Mouse (Mus musculus) MEL (cell line): ENCODE measurements around the gene Lmo1. TPM values are rescaled to one million over a fixed set of nuclear protein-coding genes. Genes with fewer than 3 reads are reported as not detected.

Experiments used
- DNase-seq: peaks from one replicate; pipeline ENCODE4 v3.0.0; 2011; ENCODE audit warnings: low read depth, low spot score
- H3K27ac ChIP-seq: 2 replicates; pipeline ENCODE4 v1.5.1; 2012; ENCODE audit warnings: low read depth, mild to moderate bottlenecking, control low read depth, low read length, moderate library complexity; ENCODE audit not compliant: control insufficient read depth
- H3K27me3 ChIP-seq, 2 experiments: fragments of 150-350 bp in 1 of 2; sonication (generic) in 1 of 2; 2 replicates each; pipeline ENCODE4 v1.6.1; 2012; ENCODE audit warnings: low read length in 2 of 2, mild to moderate bottlenecking in 2 of 2, improper control_type of control experiment in 1 of 2, moderate library complexity in 1 of 2; ENCODE audit not compliant: insufficient read depth in 2 of 2, control insufficient read depth in 1 of 2
- H3K36me3 ChIP-seq, 2 experiments: 2 replicates each; pipeline ENCODE4 v1.6.1; 2012 to 2014; ENCODE audit warnings: low read length in 2 of 2, improper control_type of control experiment in 1 of 2, inconsistent platforms in 1 of 2, mild to moderate bottlenecking in 1 of 2; ENCODE audit not compliant: insufficient read depth in 2 of 2, control insufficient read depth in 1 of 2
- H3K4me1 ChIP-seq, 2 experiments: fragments of 150-350 bp in 1 of 2; sonication (generic) in 1 of 2; 2 replicates each; pipeline ENCODE4 v1.6.1; 2012; ENCODE audit warnings: low read length in 2 of 2, improper control_type of control experiment in 1 of 2, mild to moderate bottlenecking in 1 of 2; ENCODE audit not compliant: insufficient read depth in 2 of 2, control insufficient read depth in 1 of 2
- H3K4me3 ChIP-seq, 2 experiments: fragments of 150-350 bp in 1 of 2; sonication (generic) in 1 of 2; 2 replicates each; pipeline ENCODE4 v1.5.1; 2012; ENCODE audit warnings: low read depth in 2 of 2, low read length in 2 of 2, mild to moderate bottlenecking in 2 of 2, moderate library complexity in 2 of 2, control low read depth in 1 of 2, improper control_type of control experiment in 1 of 2; ENCODE audit not compliant: control insufficient read depth in 1 of 2, insufficient read depth in 1 of 2
- H3K79me2 ChIP-seq: 2 replicates; pipeline ENCODE4 v1.6.1; 2012; ENCODE audit warnings: mild to moderate bottlenecking, low read length, moderate library complexity; ENCODE audit not compliant: control insufficient read depth, poor library complexity, insufficient read depth
- H3K9ac ChIP-seq: 2 replicates; pipeline ENCODE4 v1.6.1; 2012; ENCODE audit warnings: low read depth, mild to moderate bottlenecking, control low read depth, low read length, moderate library complexity; ENCODE audit not compliant: control insufficient read depth, poor library complexity, severe bottlenecking
- H3K9me3 ChIP-seq: fragments of 150-350 bp; sonication (generic); replicated peaks from 2 replicates; pipeline ENCODE4 v1.6.1; 2012; ENCODE audit warnings: mild to moderate bottlenecking, low read length, improper control_type of control experiment, moderate library complexity; ENCODE audit not compliant: insufficient read depth
- BHLHE40 ChIP-seq: IDR thresholded peaks from 2 replicates; pipeline ENCODE4 v1.6.1; 2012; ENCODE audit warnings: low read depth, mild to moderate bottlenecking, inconsistent platforms, low read length, improper control_type of control experiment, borderline replicate concordance
- ELF1 ChIP-seq: IDR thresholded peaks from 2 replicates; pipeline ENCODE4 v1.6.1; 2014; ENCODE audit warnings: low read depth, mild to moderate bottlenecking, inconsistent platforms, low read length, improper control_type of control experiment, moderate library complexity
- EP300 ChIP-seq, 2 experiments: IDR thresholded peaks; 2 replicates each; pipeline ENCODE4 v1.6.1; 2011; ENCODE audit warnings: improper control_type of control experiment in 2 of 2, low read length in 2 of 2, low read depth in 1 of 2, mild to moderate bottlenecking in 1 of 2
- ETS1 ChIP-seq: IDR thresholded peaks from 2 replicates; pipeline ENCODE4 v1.6.1; 2012; ENCODE audit warnings: low read depth, mild to moderate bottlenecking, inconsistent platforms, low read length, improper control_type of control experiment, moderate library complexity
- GABPA ChIP-seq: IDR thresholded peaks from 2 replicates; pipeline ENCODE4 v1.6.1; 2012; ENCODE audit warnings: low read depth, mild to moderate bottlenecking, inconsistent platforms, low read length, improper control_type of control experiment, moderate library complexity
- GATA1 ChIP-seq: IDR thresholded peaks from 2 replicates; pipeline ENCODE4 v1.6.1; 2011; ENCODE audit warnings: low read depth, low read length, improper control_type of control experiment
- HCFC1 ChIP-seq: IDR thresholded peaks from 2 replicates; pipeline ENCODE4 v1.6.1; 2012; ENCODE audit warnings: low read depth, mild to moderate bottlenecking, inconsistent platforms, low read length, improper control_type of control experiment, moderate library complexity
- JUND ChIP-seq: IDR thresholded peaks from 2 replicates; pipeline ENCODE4 v1.6.1; 2011; ENCODE audit warnings: low read depth, mild to moderate bottlenecking, improper control_type of control experiment, low read length
- KAT2A ChIP-seq: conservative IDR thresholded peaks from 2 replicates; pipeline ENCODE4 v1.6.1; 2012; ENCODE audit warnings: low read depth, low read length, improper control_type of control experiment, inconsistent platforms
- MAX ChIP-seq: IDR thresholded peaks from 2 replicates; pipeline ENCODE4 v1.6.1; 2011; ENCODE audit warnings: low read length, improper control_type of control experiment
- MEF2A ChIP-seq: IDR thresholded peaks from 2 replicates; pipeline ENCODE4 v1.6.1; 2014; ENCODE audit warnings: low read depth, mild to moderate bottlenecking, inconsistent platforms, low read length, improper control_type of control experiment; ENCODE audit not compliant: poor library complexity, insufficient replicate concordance, severe bottlenecking; ENCODE audit errors: extremely low read depth
- MXI1 ChIP-seq: IDR thresholded peaks from 2 replicates; pipeline ENCODE4 v1.6.1; 2011; ENCODE audit warnings: mild to moderate bottlenecking, low read depth, low read length, improper control_type of control experiment
- NRF1 ChIP-seq: IDR thresholded peaks from 2 replicates; pipeline ENCODE4 v1.6.1; 2014; ENCODE audit warnings: low read depth, mild to moderate bottlenecking, inconsistent platforms, low read length, improper control_type of control experiment, moderate library complexity; ENCODE audit not compliant: poor library complexity, insufficient read depth, severe bottlenecking
- POLR2A ChIP-seq, 2 experiments: IDR thresholded peaks; 2 replicates each; pipeline ENCODE4 v1.6.1; 2011 to 2012; ENCODE audit warnings: low read length in 2 of 2, mild to moderate bottlenecking in 2 of 2, control low read depth in 1 of 2, improper control_type of control experiment in 1 of 2, low read depth in 1 of 2, moderate library complexity in 1 of 2; ENCODE audit not compliant: control insufficient read depth in 1 of 2, insufficient read depth in 1 of 2, poor library complexity in 1 of 2
- SMC3 ChIP-seq: IDR thresholded peaks from 2 replicates; pipeline ENCODE4 v1.6.1; 2011; ENCODE audit warnings: low read depth, low read length, improper control_type of control experiment
- TAL1 ChIP-seq: IDR thresholded peaks from 2 replicates; pipeline ENCODE4 v1.6.1; 2012; ENCODE audit warnings: mild to moderate bottlenecking, inconsistent platforms, low read length, moderate library complexity, mixed read lengths
- TBP ChIP-seq: IDR thresholded peaks from 2 replicates; pipeline ENCODE4 v1.8.0; 2011; ENCODE audit warnings: low read depth, low read length, improper control_type of control experiment
- UBTF ChIP-seq: IDR thresholded peaks from 2 replicates; pipeline ENCODE4 v1.6.1; 2012; ENCODE audit warnings: low read depth, mild to moderate bottlenecking, inconsistent platforms, low read length, improper control_type of control experiment, moderate library complexity, borderline replicate concordance; ENCODE audit not compliant: insufficient read depth
- USF2 ChIP-seq, 2 experiments: IDR thresholded peaks; 2 replicates each; pipeline ENCODE4 v1.6.1; 2011 to 2012; ENCODE audit warnings: improper control_type of control experiment in 2 of 2, low read length in 2 of 2, borderline replicate concordance in 1 of 2, inconsistent platforms in 1 of 2, low read depth in 1 of 2, mild to moderate bottlenecking in 1 of 2; ENCODE audit not compliant: insufficient read depth in 1 of 2
- ZC3H11A ChIP-seq: IDR thresholded peaks from 2 replicates; pipeline ENCODE4 v1.6.1; 2012; ENCODE audit warnings: low read depth, mild to moderate bottlenecking, inconsistent platforms, low read length, improper control_type of control experiment
- polyA plus RNA-seq, 2 experiments: library from polyadenylated mRNA; stranded (reverse) in 1 of 2; unstranded in 1 of 2; fragments of >175 nt in 1 of 2; fragments of >200 nt in 1 of 2; gene quantifications; 2 replicates each; pipeline versions ENCODE4 v1.2.1 to v1.2.4; 2012; ENCODE audit warnings: low replicate concordance in 2 of 2, low read depth in 1 of 2; ENCODE audit not compliant: insufficient read length in 2 of 2, insufficient read depth in 1 of 2, missing spikeins in 1 of 2
- total RNA-seq: library from RNA; depleted of rRNA; stranded (reverse); fragments of 300-350 nt; gene quantifications from 2 replicates; pipeline ENCODE4 v1.2.3, GENCODE M21; 2012

Lmo1 gene
- total and polyA plus RNA-seq, 3 experiments, result not detected

- DNase-seq, result no peak
- H3K79me2 ChIP-seq, result no peaks in the 10 kb centered on the region
- H3K27ac ChIP-seq, result no peak overlapping the region
- H3K9me3 ChIP-seq, result no peaks in the 10 kb centered on the region
- H3K4me3 ChIP-seq, result no peak overlapping the region
- H3K36me3 ChIP-seq, result no peaks in the 10 kb centered on the region
- H3K27me3 ChIP-seq, result no peaks in the 10 kb centered on the region
- no peak for TF ChIP-seq GABPA
- TF ChIP-seq GATA1, result no peak
- TF ChIP-seq SMC3, result no peak
- TF ChIP-seq USF2 (IDR thresholded peaks at IDR 0.05; ENCODE audit: borderline replicate concordance in 1 of 2, insufficient read depth in 1 of 2, low read depth in 1 of 2, low read length in 2 of 2), result no peak
- TF ChIP-seq ETS1, result no peak
- H3K9ac ChIP-seq, result no peak overlapping the region
- no peaks in the 10 kb centered on the region for H3K4me1 ChIP-seq
These were observed 21.0 kb upstream of the Lmo1 start for GRCm38 (mm10) chr7:109195982-109196381.

DNA sequence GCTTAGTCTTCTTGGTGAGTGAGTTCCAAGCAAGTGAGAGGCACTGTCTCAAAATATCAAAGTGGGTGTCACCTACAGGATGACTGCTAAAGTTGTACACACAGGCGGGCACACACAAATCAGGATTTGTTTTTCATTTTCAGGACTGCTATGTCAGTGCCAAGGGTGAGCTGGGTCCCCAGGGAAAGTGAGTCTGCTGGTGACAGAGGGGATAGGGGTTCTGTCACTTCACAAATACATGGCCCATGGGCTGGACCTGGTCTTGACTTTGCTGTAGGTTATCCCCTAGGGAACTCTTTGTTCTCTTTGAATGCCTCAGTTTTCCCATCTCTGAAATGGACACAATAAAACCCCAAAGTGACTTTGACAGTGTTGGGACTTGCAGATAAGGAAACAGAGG lies 19.8 kb upstream of the Lmo1 start:
- Histone ChIP-seq H3K79me2 (no peaks in the 10 kb centered on the region), H3K4me1 (no peaks in the 10 kb centered on the region), H3K27ac (no peak overlapping the region)
- TF ChIP-seq BHLHE40 (no peak), NRF1 (no peak), TAL1 (no peak), USF2 (IDR thresholded peaks at IDR 0.05; ENCODE audit: borderline replicate concordance in 1 of 2, insufficient read depth in 1 of 2, low read depth in 1 of 2, low read length in 2 of 2) (no peak), HCFC1 (no peak), POLR2A (IDR thresholded peaks at IDR 0.05; ENCODE audit: control insufficient read depth in 1 of 2, insufficient read depth in 1 of 2, low read depth in 1 of 2, low read length in 2 of 2, poor library complexity in 1 of 2) (no peak), MXI1 (no peak), KAT2A (no peak), SMC3 (no peak), JUND (no peak)
- TF ChIP-seq, all 39 proteins: peak for 0
- H3K4me3 ChIP-seq, result no peak overlapping the region
- no peaks in the 10 kb centered on the region for H3K36me3 ChIP-seq
- DNase-seq, result no peak
- H3K9me3 ChIP-seq, result no peaks in the 10 kb centered on the region
- H3K27me3 ChIP-seq, result no peaks in the 10 kb centered on the region
- H3K9ac ChIP-seq, result no peak overlapping the region

GRCm38 (mm10) chr7:109187244-109188035 lies 12.4 kb upstream of the Lmo1 start:
- DNase-seq, result no peak
- no peak overlapping the region for H3K9ac ChIP-seq
- no peaks in the 10 kb centered on the region for H3K27me3 ChIP-seq
- H3K4me3 ChIP-seq, result no peak overlapping the region
- H3K27ac ChIP-seq, result no peak overlapping the region
- no peaks in the 10 kb centered on the region for H3K36me3 ChIP-seq
- no peaks in the 10 kb centered on the region for H3K4me1 ChIP-seq
- H3K79me2 ChIP-seq, result no peaks in the 10 kb centered on the region
- no peaks in the 10 kb centered on the region for H3K9me3 ChIP-seq
- TF ChIP-seq MAX (no peak), BHLHE40 (no peak), MEF2A (no peak), TBP (no peak), HCFC1 (no peak), UBTF (no peak), ZC3H11A (no peak), MXI1 (no peak), EP300 (IDR thresholded peaks at IDR 0.05; ENCODE audit: low read depth in 1 of 2, low read length in 2 of 2) (no peak), ETS1 (no peak), TAL1 (no peak), NRF1 (no peak), USF2 (IDR thresholded peaks at IDR 0.05; ENCODE audit: borderline replicate concordance in 1 of 2, insufficient read depth in 1 of 2, low read depth in 1 of 2, low read length in 2 of 2) (no peak), ELF1 (no peak)
